Mouse (Mus musculus) CH12.LX (cell line): ENCODE measurements around the gene Gm21663. TPM values are rescaled to one million over a fixed set of nuclear protein-coding genes. Genes with fewer than 3 reads are reported as not detected.
"Not testable (repeated sequence)": the region's sequence is repeated elsewhere in the genome, so short reads cannot be mapped to it uniquely, and the experiment has no call there.

Source experiments
- DNase-seq: peaks from one replicate; pipeline ENCODE4 v3.0.0-alpha.2; 2013; ENCODE audit errors: extremely low read depth
- H3K27ac ChIP-seq: 2 replicates; pipeline ENCODE4 v1.5.1; 2012; ENCODE audit warnings: low read depth, mild to moderate bottlenecking, control low read depth, moderate library complexity; ENCODE audit not compliant: insufficient read depth
- H3K27me3 ChIP-seq: replicated peaks from 2 replicates; pipeline ENCODE3; 2012; ENCODE audit warnings: inconsistent platforms
- H3K36me3 ChIP-seq, 2 experiments: replicated peaks in 1 of 2; 2 replicates each; pipeline versions ENCODE3 to v1.6.1; 2012; ENCODE audit warnings: inconsistent platforms in 1 of 2, low read length in 1 of 2, mild to moderate bottlenecking in 1 of 2, mixed read lengths in 1 of 2, moderate library complexity in 1 of 2; ENCODE audit not compliant: control insufficient read depth in 1 of 2, insufficient read depth in 1 of 2
- H3K4me1 ChIP-seq, 2 experiments: 2 replicates each; pipeline ENCODE4 v1.6.1; 2012; ENCODE audit warnings: inconsistent platforms in 1 of 2, moderate library complexity in 1 of 2; ENCODE audit not compliant: insufficient read depth in 2 of 2, control insufficient read depth in 1 of 2
- H3K4me2 ChIP-seq: 2 replicates; pipeline ENCODE4 v1.6.1; 2012; ENCODE audit warnings: low read depth, mild to moderate bottlenecking, control low read depth; ENCODE audit not compliant: poor library complexity, insufficient read depth, severe bottlenecking
- H3K4me3 ChIP-seq, 3 experiments: fragments of 150-350 bp in 1 of 3; sonication (generic) in 1 of 3; replicated peaks in 1 of 3; 2 replicates each; pipeline versions ENCODE3 to v1.5.1; 2011 to 2012; ENCODE audit warnings: low read depth in 2 of 3, low read length in 2 of 3, mild to moderate bottlenecking in 2 of 3, moderate library complexity in 2 of 3, control low read depth in 1 of 3, improper control_type of control experiment in 1 of 3, inconsistent platforms in 1 of 3, mixed read lengths in 1 of 3; ENCODE audit not compliant: poor library complexity in 1 of 3
- H3K79me2 ChIP-seq: replicated peaks from 2 replicates; pipeline ENCODE4 v1.6.1; 2012; ENCODE audit warnings: mild to moderate bottlenecking, moderate library complexity; ENCODE audit not compliant: control insufficient read depth, poor library complexity, insufficient read depth, severe bottlenecking; ENCODE audit errors: extremely low read depth
- H3K9ac ChIP-seq: 2 replicates; pipeline ENCODE4 v1.6.1; 2012; ENCODE audit warnings: low read depth, mild to moderate bottlenecking, control low read depth, moderate library complexity; ENCODE audit not compliant: insufficient read depth
- H3K9me3 ChIP-seq: replicated peaks from 2 replicates; pipeline ENCODE3; 2012; ENCODE audit warnings: low read length, inconsistent platforms, mixed read lengths
- dilution Hi-C: fragments of 300-500 bp; cut with MboI; formaldehyde crosslinking; loops from 2 replicates; pipeline ENCODE4 v1.14.3; 2020; ENCODE audit warnings: low sequenced_read_pairs; ENCODE audit not compliant: extremely low pct_unique_long_range_greater_than_20kb, extremely low pct_ligation_motif_present
- in situ Hi-C: fragments of 300-500 bp; cut with MboI; formaldehyde crosslinking; loops from 3 replicates; pipeline ENCODE4 v1.14.3; 2019; ENCODE audit warnings: low sequenced_read_pairs, low pct_ligation_motif_present, low pct_unique_long_range_greater_than_20kb, mixed read lengths
- polyA plus RNA-seq: library from polyadenylated mRNA; unstranded; fragments of >175 nt; gene quantifications from 2 replicates; pipeline ENCODE4 v1.2.1, GENCODE M21; 2012; ENCODE audit warnings: low read depth; ENCODE audit not compliant: insufficient read length
- total RNA-seq, 2 experiments: library from RNA; depleted of rRNA; stranded (reverse); fragments of 300-350 nt in 1 of 2; fragments of >200 nt in 1 of 2; gene quantifications; 2 replicates each; pipeline ENCODE4 v1.2.3; 2012 to 2014

The Gm21663 gene
- total RNA-seq (2012; rRNA removed) (not detected in 2 replicates), total RNA-seq (2014; rRNA removed) (not detected in 2 replicates), polyA plus RNA-seq (not detected in 2 replicates)

GRCm38 (mm10) chr5:25942281-25942680, at the start of gene Gm21663:
Gm21663 (minus strand) TSS chr5:25942381.
- H3K9ac ChIP-seq, dilution Hi-C loops, DNase-seq, H3K4me1 ChIP-seq, H3K36me3 ChIP-seq, H3K79me2 ChIP-seq, H3K27ac ChIP-seq, H3K9me3 ChIP-seq, H3K27me3 ChIP-seq, in situ Hi-C loops, H3K4me2 ChIP-seq, H3K4me3 ChIP-seq: not testable (repeated sequence)

GRCm38 (mm10) chr5:25988550-25988949, 46.4 kb upstream of the Gm21663 start, which contains the start of gene Gm21698:
Gm21698 (minus strand) TSS chr5:25988650.
- in situ Hi-C loops = not testable (repeated sequence)

GRCm38 (mm10) chr5:25972563-25972962, 30.4 kb upstream of the Gm21663 start, which contains the start of gene Gm21680:
Gm21680 (minus strand) TSS chr5:25972663.
- H3K79me2 ChIP-seq, H3K36me3 ChIP-seq, DNase-seq, dilution Hi-C loops, H3K9me3 ChIP-seq, H3K27ac ChIP-seq, H3K27me3 ChIP-seq, in situ Hi-C loops, H3K4me3 ChIP-seq, H3K9ac ChIP-seq, H3K4me1 ChIP-seq, H3K4me2 ChIP-seq: not testable (repeated sequence)

More at GRCm38 (mm10) chr5:25988550-25988949, 46.4 kb upstream of the Gm21663 start, which contains the start of gene Gm21698:
- H3K9me3 ChIP-seq, H3K4me3 ChIP-seq, H3K4me1 ChIP-seq, H3K79me2 ChIP-seq, H3K9ac ChIP-seq, H3K36me3 ChIP-seq, H3K27me3 ChIP-seq, H3K4me2 ChIP-seq, dilution Hi-C loops, DNase-seq, H3K27ac ChIP-seq: not testable (repeated sequence)

GRCm38 (mm10) chr5:25957050-25957449, 14.9 kb upstream of the Gm21663 start:
- H3K4me2 ChIP-seq, H3K9me3 ChIP-seq, H3K4me3 ChIP-seq, in situ Hi-C loops, H3K79me2 ChIP-seq, H3K36me3 ChIP-seq, DNase-seq, H3K27me3 ChIP-seq, H3K9ac ChIP-seq, H3K27ac ChIP-seq, H3K4me1 ChIP-seq, dilution Hi-C loops: not testable (repeated sequence)

- H3K4me3 ChIP-seq, H3K4me1 ChIP-seq, DNase-seq, H3K4me2 ChIP-seq, in situ Hi-C loops, H3K27ac ChIP-seq, H3K9me3 ChIP-seq, H3K9ac ChIP-seq, H3K79me2 ChIP-seq, H3K36me3 ChIP-seq, dilution Hi-C loops, H3K27me3 ChIP-seq: not testable (repeated sequence)
Measured at GRCm38 (mm10) chr5:25956611-25957010, 14.4 kb upstream of the Gm21663 start.

GRCm38 (mm10) chr5:25954317-25954716, 12.1 kb upstream of the Gm21663 start, which contains the start of gene Gm21671:
Gm21671 (minus strand) TSS chr5:25954417.
- H3K4me3 ChIP-seq, H3K36me3 ChIP-seq, H3K4me2 ChIP-seq, H3K4me1 ChIP-seq, H3K9ac ChIP-seq, H3K27me3 ChIP-seq, in situ Hi-C loops, H3K27ac ChIP-seq, dilution Hi-C loops, H3K79me2 ChIP-seq, H3K9me3 ChIP-seq, DNase-seq: not testable (repeated sequence)
